Mouse (Mus musculus) olfactory bulb, adult 2 months (tissue): ENCODE measurements around the gene Pigl. TPM values are rescaled to one million over a fixed set of nuclear protein-coding genes. Genes with fewer than 3 reads are reported as not detected.
"Not testable (repeated sequence)": the region's sequence is repeated elsewhere in the genome, so short reads cannot be mapped to it uniquely, and the experiment has no call there.

Experiments used
- H3K27ac ChIP-seq: fragments of 200-500 bp; 2 replicates; pipeline ENCODE4 v1.5.1; 2012; ENCODE audit warnings: low read depth, low read length; ENCODE audit not compliant: insufficient read depth
- H3K4me1 ChIP-seq: fragments of 200-500 bp; 2 replicates; pipeline ENCODE4 v1.6.1; 2012; ENCODE audit warnings: low read length; ENCODE audit not compliant: control insufficient read depth, insufficient read depth
- H3K4me3 ChIP-seq: fragments of 200-500 bp; 2 replicates; pipeline ENCODE4 v1.5.1; 2012; ENCODE audit warnings: mild to moderate bottlenecking, low read depth, low read length, moderate library complexity; ENCODE audit not compliant: insufficient read depth
- CTCF ChIP-seq: fragments of 200-500 bp; IDR thresholded peaks from 2 replicates; pipeline ENCODE4 v1.5.1; 2012; ENCODE audit warnings: low read depth, mild to moderate bottlenecking, low read length, moderate library complexity; ENCODE audit not compliant: insufficient read depth
- POLR2A ChIP-seq: fragments of 200-500 bp; IDR thresholded peaks from 2 replicates; pipeline ENCODE4 v1.6.1; 2012; ENCODE audit warnings: mild to moderate bottlenecking, low read depth, low read length, moderate library complexity; ENCODE audit not compliant: insufficient read depth
- WGBS: fragments of 180-500 bp; shearing (Covaris S2); methylation state at CpG from one replicate; pipeline ENCODE4 v1.1.7; 2018; 5-methylcytosine and 5-hydroxymethylcytosine counted together
- polyA plus RNA-seq: library from polyadenylated mRNA; stranded (reverse); fragments of >200 nt; gene quantifications from 2 replicates; pipeline ENCODE4 v1.2.4, GENCODE M21; 2012; ENCODE audit warnings: low replicate concordance; ENCODE audit not compliant: missing spikeins, insufficient read depth, insufficient read length

Gene Pigl
- polyA plus RNA-seq, 1 experiment, result not detected

- H3K4me1 ChIP-seq, result no peaks in the 10 kb centered on the region
- WGBS, result 83% methylated on average over 6 of the region's 6 CpGs
- H3K4me3 ChIP-seq, result no peak overlapping the region
- TF ChIP-seq CTCF, result no peak
- TF ChIP-seq POLR2A, result no peak
- no peak overlapping the region for H3K27ac ChIP-seq
These were observed 9.3 kb upstream of the Pigl start for GRCm38 (mm10) chr11:62448971-62449370.

- H3K4me3 ChIP-seq, result no peak overlapping the region
- WGBS, result 32% methylated on average over 1 of the region's 1 CpGs
These were observed 3.1 kb upstream of the Pigl start for GRCm38 (mm10) chr11:62455193-62455592.

GRCm38 (mm10) chr11:62456021-62456482, 2.2 kb upstream of the Pigl start:
- WGBS, result under 1% methylated on average over 3 of the region's 3 CpGs
- Histone ChIP-seq H3K27ac (no peak overlapping the region), H3K4me1 (peaks cover 2% of the 10 kb centered on the region; the same call in 1 of the 2 replicates), H3K4me3 (no peak overlapping the region)
- TF ChIP-seq POLR2A (no peak), CTCF (no peak)

More at GRCm38 (mm10) chr11:62455193-62455592, 3.1 kb upstream of the Pigl start:
- Histone ChIP-seq H3K4me1 (peaks cover 2% of the 10 kb centered on the region; the same call in 1 of the 2 replicates), H3K27ac (no peak overlapping the region)
- TF ChIP-seq CTCF (no peak), POLR2A (no peak)

- TF ChIP-seq POLR2A (no peak), CTCF (no peak)
- under 1% methylated on average over 42 of the region's 42 CpGs for WGBS
- H3K27ac ChIP-seq, result peak overlapping the region; percentile 55
- H3K4me1 ChIP-seq, result peaks cover 2% of the 10 kb centered on the region; the same call in 1 of the 2 replicates
- peak overlapping the region; percentile 73 for H3K4me3 ChIP-seq
These were observed 1.6 kb upstream of the Pigl start for GRCm38 (mm10) chr11:62456483-62457172.

- Histone ChIP-seq H3K27ac (peak overlapping the region; percentile 70), H3K4me3 (peak overlapping the region; percentile 73), H3K4me1 (peaks cover 2% of the 10 kb centered on the region; the same call in 1 of the 2 replicates)
- TF ChIP-seq CTCF (no peak), POLR2A (peak; percentile 71)
- WGBS, result under 1% methylated on average over 72 of the region's 73 CpGs
These were observed 894 bp upstream of the Pigl start for GRCm38 (mm10) chr11:62457241-62457890.

- WGBS, result under 1% methylated on average over 18 of the region's 18 CpGs
- Histone ChIP-seq H3K4me3 (peak overlapping the region; percentile 73), H3K27ac (peak overlapping the region; percentile 70), H3K4me1 (peaks cover 2% of the 10 kb centered on the region; the same call in 1 of the 2 replicates)
- no peak for TF ChIP-seq POLR2A
These were observed 379 bp upstream of the Pigl start for GRCm38 (mm10) chr11:62457891-62458270.

GRCm38 (mm10) chr11:62458780-62459179, 520 bp downstream of the Pigl start:
- Histone ChIP-seq H3K4me1 (peaks cover 2% of the 10 kb centered on the region; the same call in 1 of the 2 replicates), H3K27ac (no peak overlapping the region), H3K4me3 (peak overlapping the region; percentile 73)
- 2% methylated on average over 9 of the region's 9 CpGs for WGBS
- TF ChIP-seq CTCF (no peak), POLR2A (no peak)

GRCm38 (mm10) chr11:62462529-62462928, 4.3 kb downstream of the Pigl start:
- H3K4me3 ChIP-seq, H3K4me1 ChIP-seq, H3K27ac ChIP-seq: not testable (repeated sequence)
- 91% methylated on average over 1 of the region's 1 CpGs for WGBS

- WGBS, result 34% methylated on average over 2 of the region's 2 CpGs
- peaks cover 2% of the 10 kb centered on the region; the same call in 1 of the 2 replicates for H3K4me1 ChIP-seq
These were observed 5.1 kb downstream of the Pigl start for GRCm38 (mm10) chr11:62463225-62463915.

More at GRCm38 (mm10) chr11:62463225-62463915, 5.1 kb downstream of the Pigl start:
- Histone ChIP-seq H3K4me3 (no peak overlapping the region), H3K27ac (no peak overlapping the region)
- no peak for TF ChIP-seq POLR2A
- no peak for TF ChIP-seq CTCF
